Mouse (Mus musculus) MEL-GATA-1-ER (cell line): ENCODE measurements around the gene Slc48a1.

ENCODE experiments used
- DNase-seq: peaks from one replicate; pipeline ENCODE4 v3.0.0-alpha.2; 2012; ENCODE audit warnings: low read depth; ENCODE audit errors: extremely low read depth

Slc48a1 gene

DNA sequence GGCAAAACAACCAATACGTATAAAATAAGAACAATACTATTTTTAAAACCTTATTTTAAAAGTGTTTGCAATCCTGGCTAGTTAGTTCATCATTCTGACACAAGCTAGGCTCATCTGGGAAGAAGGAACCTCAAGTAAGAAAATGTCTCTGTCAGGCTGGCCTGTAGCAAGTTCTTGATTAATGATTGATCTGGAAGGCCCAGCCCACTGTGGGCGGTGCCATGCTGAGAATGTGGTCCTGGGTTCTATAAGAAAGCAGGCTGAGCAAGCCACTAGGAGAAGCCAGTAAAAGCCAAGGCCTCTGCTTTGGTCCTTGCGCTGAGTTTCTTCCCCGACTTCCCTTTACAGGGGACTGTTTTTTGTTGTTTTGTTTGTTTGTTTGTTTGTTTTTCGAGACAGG is 25.8 kb upstream of the Slc48a1 start:
- no peak for DNase-seq

DNA sequence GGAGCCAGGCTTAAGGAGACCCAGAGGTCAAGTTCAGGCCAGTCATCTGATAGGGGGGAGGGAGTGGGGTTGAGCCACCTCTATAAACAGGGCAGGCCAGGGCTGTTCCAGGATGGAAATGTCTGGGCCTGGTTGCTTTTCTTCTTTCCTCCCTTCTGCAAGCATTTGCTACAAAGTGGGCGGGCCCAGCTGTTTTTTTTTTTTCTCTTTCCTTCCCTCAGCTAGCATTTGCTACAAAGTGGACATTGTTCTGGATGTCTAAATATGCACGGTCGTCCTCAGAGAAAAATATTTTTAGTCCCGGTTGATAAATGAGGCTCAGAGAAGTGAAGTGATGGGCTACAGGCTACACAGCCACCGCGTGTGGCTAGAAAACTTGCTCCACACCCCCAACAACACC is 23.8 kb upstream of the Slc48a1 start:
- DNase-seq = no peak

DNA sequence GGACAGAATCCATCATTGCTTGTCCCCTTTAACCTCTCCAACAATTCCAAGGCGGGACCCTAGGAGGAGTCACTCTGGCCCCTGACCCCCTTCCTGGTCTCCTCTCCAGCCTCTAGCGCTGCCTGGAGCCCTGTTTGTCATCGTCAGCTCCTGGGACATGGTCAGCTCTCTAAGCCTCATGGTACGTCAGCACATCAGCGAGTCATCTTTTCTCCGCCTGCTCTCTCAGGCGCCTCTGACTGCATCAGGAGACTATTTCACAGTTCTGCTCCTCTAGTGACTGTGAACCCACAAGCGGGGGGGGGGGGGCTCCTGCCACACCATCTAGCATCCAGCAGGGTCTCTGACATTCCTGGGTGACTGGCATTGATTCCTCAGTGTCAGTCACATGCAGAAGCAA is 23.0 kb upstream of the Slc48a1 start:
- DNase-seq = no peak

DNA sequence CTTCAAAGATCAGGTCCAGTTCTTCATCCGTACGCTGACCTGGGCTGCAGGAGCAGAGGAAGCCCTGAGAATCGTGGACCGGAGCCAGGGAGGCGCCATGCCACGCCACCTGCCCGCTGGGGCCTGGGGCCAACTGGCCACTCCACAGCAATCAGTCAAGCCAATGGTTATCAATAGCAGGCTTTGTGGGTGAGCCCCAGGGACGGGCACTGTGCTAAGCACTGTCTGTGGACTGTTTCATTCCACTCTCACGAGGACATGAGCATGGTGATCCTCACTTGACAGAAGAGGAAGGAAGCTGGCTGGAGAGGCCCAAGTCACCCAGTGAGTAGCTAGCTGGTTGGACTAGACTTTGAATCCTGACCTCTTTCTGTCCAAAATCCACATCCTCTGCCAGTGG is 18.3 kb upstream of the Slc48a1 start:
- DNase-seq = no peak

DNA sequence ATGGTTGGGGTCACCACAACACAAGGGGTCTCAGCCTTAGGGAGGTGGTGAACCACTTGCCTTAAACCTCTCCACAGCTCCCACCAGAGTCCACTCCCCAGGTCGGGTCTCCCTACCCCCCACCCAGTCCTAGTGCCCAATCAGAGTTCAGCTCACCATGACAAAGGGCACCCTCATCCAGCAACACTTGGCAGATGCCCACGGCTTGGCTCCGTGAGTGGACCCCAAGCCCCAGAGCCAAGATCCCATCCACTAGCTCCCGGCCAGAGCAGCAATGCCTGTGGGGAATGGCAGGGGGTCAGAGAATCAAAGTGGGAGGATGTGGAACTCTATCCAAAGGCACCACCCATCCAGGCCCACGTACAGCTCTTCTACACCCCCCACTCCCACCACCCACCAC is 17.4 kb upstream of the Slc48a1 start:
- no peak for DNase-seq

DNA sequence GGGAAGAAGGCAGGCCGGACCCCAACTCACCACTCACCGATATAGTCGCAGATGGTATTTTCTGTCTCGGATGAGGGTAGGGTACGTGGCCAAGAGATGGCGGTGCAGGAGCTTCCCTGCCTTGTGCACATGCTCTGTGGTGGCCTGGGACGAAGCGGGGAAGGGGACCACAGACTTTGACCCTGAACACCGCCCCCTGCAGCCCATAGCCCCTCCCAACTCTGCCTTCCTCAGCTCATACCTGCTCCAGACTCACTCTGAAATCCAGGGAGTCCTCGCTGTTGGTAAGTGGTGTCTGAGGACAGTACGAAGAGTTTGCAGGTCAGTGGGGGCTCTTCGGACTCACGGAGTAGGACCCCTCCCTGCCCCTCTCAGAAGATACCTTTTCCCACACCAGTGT is 16.9 kb upstream of the Slc48a1 start:
- no peak for DNase-seq

DNA sequence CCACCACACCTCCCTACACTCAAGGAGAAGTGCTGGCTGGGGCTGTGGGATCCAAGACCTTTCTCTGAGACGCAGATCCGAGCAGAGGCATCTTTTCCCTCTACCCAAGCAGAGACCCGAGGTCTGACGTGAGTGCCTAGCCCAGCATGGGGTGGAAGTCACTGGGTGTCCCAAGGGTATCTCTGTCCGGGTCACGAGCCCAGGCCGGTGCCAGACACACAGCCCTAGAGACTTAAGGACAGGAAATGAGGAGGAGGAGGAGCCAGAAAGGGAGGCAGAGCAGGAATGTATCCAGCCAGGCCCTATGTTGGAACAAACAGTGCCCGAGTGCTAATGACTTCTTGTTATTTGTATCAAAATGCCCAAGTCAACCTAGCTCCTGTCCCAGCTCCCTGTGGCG is 15.6 kb upstream of the Slc48a1 start:
- DNase-seq = no peak

DNA sequence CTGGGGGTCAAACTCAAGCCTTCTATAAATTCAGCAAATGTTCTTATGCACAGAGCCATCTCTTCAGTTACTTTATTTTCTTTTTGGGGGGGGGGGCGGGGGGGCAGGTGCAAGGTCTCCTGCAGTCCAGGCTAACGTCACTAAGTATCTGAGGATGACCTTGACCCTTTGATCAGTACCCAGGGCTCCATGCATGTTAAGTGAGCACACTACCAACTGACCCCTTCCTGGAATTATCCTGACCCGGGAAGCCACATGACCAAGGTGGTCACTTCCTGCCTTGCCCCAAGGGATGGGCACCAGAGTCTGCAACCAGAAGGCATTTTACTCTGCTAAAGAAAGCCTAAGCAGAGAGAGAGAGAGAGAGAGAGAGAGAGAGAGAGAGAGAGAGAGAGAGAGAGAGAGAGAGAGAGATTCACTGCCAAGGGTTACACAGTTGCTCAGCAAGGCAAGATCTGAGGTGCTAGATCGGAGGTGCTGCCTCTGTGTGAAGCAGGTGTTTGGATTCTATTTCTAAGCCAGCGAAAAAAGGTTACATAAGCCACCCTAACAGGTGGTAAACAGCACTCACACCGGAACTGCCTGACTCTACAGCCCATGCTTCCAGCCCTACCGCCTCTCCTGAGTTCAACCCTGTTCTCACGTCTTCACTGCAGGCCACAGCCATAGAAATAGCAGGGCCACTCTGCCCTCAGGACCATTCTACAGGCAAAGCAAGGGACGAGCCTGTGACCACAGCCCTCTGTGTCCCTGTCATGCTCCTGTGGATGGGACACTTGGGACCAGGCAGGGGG is 14.9 kb upstream of the Slc48a1 start:
- no peak for DNase-seq

DNA sequence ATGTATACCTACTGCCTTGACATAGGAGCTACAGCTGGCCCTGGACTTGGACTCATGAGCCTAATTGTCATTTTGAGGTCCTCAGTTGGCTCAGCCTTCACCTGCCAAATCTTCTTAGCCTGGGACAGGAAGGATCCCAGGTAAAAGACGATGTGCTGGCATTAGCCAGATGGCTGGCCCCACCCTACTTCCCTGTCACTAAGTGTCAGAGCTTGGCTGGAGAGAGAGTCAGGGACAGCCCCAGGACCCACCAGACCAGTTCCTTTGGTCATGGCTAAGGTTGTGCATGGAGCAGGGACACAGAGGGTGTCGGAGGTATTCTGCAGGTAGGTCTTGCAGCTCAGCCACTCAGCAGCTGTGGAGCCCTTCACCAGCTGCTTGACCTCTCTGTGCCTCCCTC is 13.8 kb upstream of the Slc48a1 start:
- no peak for DNase-seq

DNA sequence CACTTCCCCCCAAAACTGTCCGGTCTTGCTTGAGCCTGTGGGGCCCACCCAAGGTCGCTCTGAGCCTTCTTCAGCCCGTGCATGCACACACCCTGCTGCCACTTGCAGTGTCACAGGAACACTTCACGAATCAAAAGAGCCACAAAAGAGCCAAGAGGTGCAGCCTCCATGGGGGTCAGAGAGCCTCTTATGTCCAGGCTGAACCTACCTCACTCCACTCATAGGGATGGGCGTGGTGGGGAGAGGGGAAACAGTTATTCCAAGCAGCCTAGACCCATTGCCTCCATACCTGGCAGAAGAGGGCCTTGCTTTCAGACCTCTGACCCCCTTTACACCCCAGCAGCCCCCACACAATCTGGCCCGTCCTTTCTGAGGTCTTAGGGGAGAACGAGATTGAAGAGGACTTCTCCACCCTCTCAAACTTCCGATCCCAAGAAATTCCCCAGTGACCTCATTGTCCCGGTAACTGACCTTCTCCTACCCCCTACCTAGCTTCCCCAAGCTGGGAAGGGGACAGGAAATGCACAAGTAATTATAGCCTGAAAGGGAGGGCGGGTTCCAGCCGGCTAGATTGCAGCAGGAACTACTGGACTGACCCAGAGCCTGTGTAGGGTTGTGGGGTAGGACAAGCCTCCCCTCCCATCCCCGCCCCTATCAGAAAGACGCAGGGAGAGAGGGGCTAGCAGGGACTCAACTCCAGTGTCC is 13.1 kb upstream of the Slc48a1 start:
- DNase-seq = no peak

DNA sequence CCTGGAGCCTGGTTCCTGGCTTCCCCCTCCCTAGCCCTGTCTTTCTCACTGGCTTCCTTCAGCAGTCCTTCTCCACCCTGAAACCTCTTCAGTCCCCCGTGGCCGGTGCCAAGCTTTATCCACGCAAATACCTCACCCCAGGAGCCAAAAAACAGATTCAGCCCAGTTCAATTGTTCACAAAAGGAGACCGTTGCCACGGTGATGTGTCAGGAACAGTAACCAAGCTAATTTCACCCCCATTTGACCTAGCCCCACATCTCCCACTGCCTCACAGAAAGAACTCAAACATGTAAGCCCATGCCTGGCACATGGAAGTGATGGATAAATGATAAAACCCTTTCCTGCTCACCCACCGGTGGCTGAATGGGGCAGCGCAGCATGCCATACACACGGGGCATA is 12.1 kb upstream of the Slc48a1 start:
- DNase-seq = no peak

DNA sequence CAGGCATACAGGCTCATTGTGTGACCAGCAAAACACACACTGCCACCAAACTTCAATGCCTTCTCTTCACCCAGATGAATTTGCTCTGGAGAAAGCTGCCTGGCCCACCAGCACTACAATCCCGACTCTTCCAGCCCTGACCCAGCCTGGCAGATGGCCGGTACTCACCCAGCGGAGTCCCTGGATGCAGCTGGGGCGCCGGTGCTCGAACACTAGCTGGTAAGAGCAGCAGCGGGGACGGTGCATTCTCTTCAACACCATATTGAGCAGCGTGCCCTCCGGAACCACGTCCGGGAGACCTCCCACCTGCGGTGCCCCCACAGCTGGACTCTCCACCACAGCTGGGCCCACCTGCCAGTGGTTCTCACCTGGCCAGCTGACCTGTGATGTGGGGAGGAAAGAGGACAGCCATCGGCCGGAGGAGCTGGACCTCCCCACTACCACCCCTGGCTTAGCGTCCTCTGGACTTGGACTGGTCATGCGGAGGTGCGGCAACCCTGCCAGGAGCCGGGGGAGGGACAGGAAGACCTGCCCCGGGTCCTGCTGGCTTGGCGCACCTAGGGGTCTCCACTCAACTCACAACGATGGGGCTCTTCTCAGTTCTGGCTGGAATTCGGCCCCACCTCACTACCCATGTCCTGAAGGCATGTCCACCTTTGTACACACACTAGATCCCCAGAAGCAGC is 11.6 kb upstream of the Slc48a1 start:
- no peak for DNase-seq

DNA sequence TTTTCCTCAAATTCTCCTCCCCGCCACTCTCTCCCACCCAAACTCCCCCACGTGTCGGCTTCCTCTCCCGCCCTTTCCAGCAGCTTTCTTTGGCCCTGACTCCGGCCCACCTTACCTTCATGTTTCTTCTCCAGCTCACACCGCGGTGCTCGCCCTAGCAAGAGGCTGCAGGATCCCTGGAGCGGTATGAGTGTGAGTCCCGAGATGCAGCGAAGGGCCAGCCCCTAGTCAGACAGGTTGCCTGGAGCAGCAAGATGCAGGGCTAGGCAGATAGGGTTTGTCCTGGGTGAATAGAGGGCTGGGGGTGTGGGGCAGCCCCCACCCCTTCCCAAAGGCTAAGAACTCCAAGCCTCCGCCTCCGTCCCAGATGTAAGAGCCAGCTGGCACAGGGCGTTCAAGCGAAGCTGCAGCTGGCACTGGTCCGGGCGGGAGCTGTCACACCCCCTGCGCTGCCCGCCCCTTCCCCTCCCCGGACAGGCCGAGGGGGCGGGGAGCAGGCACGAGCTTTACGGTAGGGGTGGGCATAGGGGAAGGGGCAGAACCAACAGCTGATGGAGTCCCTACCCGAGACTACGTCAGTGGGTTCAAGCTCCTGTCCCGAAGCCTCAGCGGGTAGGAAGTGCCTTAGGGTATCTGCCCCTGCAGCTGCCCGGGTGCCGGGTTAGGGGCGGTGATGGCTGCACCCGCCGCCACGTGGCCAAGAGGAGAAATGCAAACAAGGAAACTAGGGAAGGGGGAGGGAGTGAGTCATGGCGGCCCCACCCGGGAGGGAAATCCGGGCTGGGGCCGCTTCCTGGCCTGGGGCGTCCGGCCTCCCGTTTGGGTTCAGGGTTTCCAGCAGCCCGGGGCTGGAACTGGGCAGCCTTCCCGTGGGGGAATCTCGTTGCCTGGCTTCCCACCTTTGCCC is 10.8 kb upstream of the Slc48a1 start, which contains the start of gene Rapgef3:
Rapgef3 (minus strand) TSS at position 693 of the 907 bp plus-strand sequence.
- DNase-seq = peak; percentile 68

DNA sequence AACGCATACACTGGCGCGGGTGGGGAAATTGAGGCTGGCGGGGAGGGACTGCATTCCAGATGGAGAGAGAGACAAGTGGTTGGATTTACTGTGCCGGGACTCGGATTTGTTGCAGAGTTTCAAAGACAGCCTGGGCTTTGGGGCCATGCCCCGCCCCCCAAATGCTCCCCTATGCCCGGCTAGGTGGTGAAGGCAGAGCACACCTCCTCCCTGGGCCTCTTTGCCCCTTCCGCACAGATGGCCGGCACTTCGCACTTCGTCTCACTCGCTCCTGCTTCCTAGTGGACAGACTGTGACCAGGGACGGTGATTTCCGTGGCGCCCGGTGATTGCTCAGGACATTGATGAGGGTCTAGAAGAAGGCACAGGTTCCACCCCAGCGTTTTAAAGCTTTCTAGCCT is 10.1 kb upstream of the Slc48a1 start:
- DNase-seq = no peak

DNA sequence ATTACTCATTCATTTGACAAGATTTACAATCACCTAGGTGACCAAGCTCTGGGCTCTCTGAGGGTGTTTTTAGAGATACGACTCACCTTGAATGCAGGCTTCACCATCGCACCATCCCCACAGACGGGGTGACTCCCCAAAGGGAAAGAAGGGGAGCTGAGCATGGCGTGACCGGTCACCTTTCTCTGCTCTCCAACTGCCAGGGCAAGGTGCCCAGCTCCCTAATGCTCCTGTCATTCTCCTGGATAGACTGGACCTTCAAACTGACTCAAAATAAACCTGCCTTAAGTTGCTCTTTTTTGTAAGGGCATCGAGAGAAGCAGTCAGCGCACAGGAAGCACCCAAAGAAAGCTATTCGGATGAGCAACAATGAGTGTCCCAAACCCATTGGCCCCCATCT is 8.0 kb upstream of the Slc48a1 start:
- no peak for DNase-seq

DNA sequence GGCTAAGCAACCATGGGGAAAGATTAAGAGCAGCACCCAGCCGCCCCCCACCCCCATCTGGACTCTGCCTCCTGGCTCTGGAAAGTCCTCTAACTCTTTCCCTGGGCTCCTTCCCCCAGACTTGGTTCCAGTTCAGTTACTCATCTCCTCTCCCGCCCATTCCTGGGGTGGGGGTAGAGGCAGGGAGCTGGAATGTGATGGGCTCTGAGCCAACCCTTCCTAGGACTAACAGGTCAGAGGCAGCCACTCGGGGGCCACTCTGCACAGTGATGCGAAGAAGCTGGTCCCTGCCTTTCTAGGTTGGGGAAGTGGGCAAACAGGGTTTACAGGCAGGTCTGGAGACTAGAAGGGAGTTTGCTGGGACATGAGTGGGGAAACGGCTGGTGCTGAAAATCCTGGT is 5.2 kb upstream of the Slc48a1 start:
- DNase-seq = no peak

DNA sequence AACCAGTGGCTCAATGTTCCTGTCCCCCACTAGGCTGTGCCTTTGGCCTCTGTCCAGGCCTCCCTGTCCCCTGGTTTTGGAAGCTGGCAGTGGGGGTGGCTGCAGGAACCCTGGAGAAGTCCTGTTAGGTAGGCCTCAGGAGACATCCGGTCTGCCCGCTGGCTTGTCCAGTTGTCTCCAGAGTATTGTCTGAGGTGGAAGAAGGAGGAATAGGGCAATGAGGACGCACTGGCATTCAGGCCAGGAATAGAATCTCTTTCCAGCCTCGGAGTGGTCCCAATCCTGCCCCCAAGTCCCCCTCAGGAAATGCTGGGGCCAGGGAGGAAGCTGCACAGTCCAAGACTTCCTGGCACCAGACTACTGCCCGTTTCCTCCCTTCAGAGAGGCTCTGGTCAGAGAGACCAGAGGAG is 4.4 kb upstream of the Slc48a1 start:
- DNase-seq = no peak

DNA sequence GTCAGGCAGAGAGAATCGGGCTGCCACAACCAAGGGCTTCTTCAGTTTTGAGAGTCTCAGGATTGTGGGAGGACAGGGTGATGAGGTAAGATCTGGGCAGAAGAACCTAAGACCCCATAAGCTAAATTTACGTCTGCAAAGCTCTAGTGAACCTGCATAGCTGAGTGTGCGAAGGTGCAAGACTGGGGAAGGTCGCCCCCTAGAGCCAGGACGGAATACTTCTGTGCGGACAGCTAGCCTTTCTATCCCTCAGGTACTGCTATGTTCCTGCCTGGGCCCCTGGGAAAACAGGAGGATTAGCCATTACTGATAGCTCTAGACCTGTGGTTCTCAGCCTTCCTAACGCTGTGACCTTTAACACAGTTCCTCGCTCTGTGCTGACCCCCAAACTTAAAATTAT is 1.8 kb upstream of the Slc48a1 start:
- no peak for DNase-seq

DNA sequence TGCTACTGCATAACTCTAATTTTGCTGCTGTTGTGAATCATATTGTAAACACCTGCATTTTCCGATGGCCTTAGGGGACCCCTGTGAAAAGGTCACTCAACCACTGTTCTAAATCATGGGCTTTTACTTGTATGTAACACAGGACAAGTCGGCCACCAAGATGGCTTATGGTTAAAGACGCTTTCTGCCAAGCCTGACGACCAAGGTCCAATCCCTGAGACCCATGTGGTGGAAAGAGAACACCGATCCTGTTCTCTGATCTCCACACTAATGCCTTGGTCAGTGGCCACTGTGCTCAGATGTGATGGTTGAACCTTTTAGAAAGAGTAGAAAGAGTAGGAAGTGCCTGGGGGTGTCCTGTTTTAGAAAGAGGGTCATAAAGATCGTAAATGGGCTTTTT is 1.4 kb upstream of the Slc48a1 start:
- DNase-seq = no peak

DNA sequence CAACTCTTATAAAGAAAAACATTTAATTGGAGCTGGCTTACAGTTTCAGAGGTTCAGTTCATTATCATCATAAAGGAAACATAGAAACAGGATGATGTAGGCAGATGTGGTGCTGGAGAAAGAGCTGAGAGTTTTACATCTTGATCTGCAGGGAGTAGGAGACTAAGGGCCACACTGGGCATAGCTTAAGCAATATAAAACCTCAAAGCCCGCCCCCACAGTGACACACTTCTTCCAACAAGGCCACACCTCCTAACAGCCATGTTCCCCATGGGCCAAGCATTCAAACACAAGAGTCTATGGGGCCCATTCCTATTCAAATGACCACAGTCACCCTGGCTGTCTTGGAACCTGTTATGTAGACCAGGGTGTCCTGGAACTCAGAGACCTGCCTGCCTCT is 1.3 kb downstream of the Slc48a1 start:
- no peak for DNase-seq

DNA sequence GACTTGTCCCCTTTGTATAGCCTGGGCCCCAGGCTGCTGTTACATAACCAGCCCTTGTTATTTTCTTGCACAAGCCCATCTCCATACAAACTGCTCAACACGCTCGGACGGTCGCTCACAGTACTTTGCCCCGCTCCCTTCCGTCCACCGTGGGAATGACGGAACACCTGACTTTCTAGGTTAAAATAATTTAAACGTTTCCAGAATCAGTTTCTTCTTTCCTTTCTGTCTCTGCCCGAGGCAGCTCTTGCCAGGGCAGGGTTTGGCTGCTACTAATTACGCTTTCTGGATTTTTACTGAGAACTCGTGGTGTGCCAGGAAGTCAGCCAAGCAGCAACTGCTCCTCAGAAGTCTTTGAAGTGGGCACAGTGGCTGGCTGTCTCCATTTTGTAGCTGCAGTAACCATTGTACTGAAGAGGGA is 2.3 kb downstream of the Slc48a1 start:
- DNase-seq = no peak
